Mouse (Mus musculus) fat pad, adult 2 months (tissue): Measurements from ENCODE around the gene Tbc1d21.

Source experiments
- DNase-seq: peaks from one replicate; pipeline ENCODE4 v3.0.0-alpha.2; 2011; ENCODE audit warnings: low read depth, low spot score; ENCODE audit errors: extremely low read depth

Gene Tbc1d21

DNA sequence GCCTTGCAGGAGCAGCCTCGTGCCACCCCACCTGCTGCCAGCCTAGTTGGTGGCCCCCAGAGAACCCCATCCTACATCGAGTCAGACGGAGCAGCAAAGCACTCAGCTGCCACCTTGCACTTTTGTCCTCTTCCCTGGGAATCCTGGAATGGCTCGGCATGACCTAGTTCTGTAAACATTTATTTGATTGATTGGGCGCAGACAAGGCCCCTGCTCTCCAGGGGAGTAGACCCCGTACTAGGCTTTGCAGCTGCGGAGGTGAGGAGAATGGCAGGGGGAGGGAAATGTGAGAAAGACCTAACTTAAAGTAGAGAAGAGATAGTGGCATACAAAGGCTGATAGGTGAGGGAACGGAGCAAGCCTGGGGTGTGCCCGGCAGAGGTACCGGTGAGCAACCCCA is 23.8 kb downstream of the Tbc1d21 start:
- DNase-seq = no peak

DNA sequence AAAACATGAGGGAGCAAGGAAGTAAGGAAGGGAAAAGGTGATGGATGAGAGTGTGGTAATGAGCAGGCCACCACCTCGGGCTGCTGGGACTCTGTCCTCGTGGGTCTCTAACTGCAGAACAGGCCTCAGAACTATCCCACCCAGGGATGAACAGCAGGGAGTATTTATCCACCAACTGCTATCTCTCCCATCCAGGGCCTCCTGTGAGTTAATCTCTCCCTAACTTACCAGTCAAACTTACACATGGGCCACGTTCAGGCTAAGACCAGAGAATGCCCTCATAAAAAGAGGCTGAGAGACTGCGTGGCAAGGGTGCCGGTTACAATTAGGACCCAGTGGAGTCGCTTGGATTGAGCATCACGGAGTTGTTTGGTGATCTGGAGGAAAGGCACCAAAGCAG is 24.3 kb downstream of the Tbc1d21 start:
- DNase-seq = no peak

DNA sequence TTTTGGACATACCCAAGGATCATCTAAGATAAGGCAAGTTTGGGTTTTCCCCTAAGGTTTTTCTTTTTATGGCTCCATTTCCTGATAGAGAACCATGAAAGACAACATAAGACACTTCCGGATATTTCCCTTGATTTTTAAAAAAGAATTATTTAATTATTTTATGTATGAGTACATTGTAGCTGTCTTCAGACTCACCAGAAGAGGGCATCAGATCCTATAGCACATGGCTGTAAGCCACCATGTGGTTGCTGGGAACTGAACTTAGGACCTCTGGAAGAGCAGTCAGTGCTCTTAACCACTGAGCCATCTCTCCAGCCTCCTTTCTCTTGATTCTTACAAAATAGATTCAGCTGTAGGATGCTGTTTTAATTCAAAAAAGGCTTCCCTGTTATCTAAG is 28.5 kb downstream of the Tbc1d21 start:
- DNase-seq = no peak

DNA sequence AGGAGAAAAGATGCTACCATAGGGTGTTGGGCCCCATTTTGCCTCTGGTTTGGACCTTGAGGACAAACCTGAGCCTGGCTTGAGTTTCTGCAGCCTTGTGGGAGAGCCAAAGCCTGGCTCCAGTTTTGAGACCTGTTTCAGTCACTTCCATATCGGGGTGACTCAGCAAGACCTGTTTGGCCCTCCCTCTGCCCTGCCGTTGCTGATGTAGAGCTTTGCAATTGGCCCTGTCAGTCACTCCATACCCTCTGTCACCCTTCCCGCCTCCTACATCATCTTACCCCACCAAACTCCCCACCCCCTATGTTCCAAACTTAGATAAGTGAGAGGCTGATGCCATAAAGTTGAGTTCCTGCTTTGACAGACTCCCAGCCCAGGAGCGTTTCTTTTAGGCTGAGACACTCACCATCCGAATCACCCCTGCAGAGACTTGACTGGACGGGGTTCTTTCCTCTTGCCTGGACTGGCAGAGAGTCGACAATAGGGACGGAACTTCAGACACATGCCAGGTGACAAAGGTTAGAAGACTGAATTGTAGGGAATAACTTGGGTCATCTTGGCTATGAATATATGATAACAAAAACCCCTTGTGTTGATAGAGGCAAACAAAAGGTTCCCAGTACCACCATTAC is 33.5 kb downstream of the Tbc1d21 start:
- DNase-seq = no peak

DNA sequence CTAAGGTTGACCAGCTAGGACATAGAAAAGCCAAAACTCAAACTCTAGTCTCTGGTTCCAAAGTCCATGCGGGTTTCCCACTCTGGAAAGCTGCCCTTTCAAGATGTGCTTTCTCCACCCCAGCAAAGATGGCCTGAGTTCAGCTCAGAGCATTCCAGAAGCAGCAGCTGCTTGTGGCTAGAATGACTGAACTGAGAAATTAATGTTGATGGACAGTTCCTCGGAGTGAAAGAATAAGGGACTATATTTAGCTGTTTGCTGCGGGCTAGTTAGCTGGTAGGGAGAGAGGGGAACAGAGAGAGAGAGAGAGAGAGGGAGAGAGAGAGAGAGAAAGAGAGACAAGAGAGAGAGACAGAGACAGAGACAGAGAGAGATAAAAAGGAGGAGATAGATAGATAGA is 39.0 kb downstream of the Tbc1d21 start:
- no peak for DNase-seq

DNA sequence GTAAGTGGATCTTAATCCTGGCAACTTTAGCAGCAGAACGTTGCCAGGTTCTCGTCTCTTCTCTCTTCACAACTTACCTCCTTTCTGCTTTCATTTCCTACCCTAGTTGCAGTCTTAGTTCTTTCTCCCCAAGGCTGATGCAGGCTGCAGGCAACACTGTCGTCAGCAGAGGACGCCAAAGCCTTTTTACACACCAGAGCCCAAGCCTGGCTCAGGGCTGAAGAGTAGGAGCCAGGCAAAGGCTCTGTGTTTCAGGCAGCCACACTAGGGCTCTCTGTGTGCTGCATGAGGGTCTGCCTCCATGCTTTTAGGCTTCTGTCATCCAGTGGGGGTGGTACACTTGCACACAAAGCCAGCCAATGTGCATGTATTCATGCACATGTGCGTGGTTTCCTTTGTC is 40.0 kb downstream of the Tbc1d21 start:
- DNase-seq = no peak

DNA sequence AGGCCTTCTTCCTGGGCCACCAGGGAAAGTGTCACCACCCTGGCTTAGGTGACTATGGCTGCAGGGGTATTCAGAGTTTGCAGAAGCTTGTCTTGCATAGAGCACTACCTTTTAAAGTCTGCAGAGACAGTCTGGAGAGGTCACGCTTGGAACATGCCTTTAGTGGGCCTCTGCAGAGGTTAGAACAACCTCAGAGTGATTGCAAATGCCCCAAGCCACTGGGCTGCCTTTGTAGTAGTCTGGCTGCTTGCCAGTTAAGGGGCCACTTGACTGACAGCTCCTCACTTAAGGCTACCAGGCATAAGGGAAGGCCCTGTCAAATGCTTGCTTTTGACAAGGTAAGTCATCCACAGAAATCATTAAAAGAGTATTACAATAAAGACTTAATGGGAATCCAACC is 42.9 kb downstream of the Tbc1d21 start:
- no peak for DNase-seq

DNA sequence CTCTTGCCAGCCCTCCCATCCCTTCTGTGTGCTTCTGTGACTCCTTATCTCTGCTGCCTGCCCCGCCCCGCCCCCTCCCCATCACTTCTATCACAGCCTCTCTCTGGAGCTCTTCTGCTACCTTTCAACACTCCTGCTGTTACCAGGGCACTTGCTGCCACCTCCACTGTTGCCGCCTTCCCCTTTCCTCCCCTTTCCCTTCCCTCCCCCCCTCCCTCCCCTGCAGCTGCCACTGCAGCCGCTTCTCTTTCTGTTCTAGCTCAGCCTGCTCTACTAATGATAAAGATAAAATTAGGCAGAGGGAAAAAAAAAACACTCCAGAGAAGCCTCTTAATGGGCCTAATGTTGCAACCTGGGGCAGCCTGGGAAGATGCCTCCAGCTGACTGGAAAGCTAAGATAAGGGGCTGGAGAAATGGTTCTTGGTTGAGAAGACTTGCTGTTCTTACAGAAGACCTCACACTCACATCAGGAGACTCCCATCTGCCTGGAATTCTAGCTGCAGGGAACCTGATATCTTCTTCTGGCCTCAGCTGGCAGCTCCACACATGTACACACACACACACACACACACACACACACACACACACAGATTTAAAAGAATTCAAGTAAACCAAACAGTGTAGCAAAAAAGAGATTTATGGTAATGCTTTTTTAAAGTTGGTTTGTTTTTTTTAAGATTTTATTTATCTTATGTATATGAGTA is 43.6 kb downstream of the Tbc1d21 start:
- no peak for DNase-seq

DNA sequence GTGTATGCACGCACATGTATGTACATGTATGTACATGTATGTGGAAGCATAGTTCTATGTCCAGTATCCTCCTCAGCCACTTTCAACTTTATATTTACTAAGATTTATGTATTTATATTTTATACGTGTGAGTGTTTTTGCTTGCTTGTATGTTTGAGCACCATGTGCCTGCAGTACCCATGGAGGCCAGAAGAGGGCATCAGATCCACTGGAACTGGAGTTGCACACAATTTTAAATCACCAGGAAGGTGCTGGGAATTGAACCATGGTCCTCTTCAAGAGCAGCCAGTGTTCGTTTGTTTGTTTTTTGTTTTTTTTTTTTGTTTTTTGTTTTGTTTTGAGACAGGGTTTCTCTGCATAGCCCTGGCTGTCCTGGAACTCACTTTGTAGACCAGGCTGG is 48.6 kb downstream of the Tbc1d21 start:
- no peak for DNase-seq

DNA sequence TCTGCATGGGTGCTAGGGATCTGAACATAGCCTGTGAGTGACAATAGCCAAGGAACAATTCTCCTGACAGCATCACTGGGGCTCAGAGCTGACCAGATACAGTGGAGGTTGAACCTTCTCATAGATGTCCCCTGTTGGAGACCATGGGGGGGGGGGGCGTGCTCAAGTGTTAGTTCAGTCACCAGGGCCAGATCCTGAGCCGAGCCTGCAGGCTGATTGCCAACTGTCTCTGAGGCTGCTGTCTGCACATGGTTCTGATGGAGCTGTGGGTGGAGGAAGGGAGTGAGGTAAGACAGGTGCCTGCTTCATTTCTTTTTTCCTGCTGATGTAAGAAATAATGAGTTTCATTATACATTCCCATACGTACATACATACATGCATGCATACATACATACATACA is 51.9 kb downstream of the Tbc1d21 start:
- DNase-seq = no peak

DNA sequence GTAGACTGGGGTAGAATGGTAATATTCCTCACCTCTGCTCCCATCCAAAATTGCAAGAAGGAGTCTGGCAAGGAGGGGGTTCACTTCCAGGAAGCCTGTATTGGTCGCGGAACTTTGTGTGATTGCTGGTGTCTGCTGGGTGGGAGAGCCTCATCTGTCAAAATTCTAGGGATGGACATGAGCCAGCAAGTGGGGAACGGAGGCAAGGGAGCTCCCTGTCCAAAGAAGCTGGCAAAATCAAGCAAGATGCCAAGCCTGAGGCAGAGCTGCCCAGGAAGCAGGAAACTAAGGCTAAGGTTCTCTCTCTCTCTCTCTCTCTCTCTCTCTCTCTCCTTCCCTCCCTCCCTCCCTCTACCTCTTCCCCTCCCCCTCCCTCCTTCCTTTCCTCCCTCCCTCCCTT is 52.9 kb downstream of the Tbc1d21 start:
- DNase-seq = no peak

DNA sequence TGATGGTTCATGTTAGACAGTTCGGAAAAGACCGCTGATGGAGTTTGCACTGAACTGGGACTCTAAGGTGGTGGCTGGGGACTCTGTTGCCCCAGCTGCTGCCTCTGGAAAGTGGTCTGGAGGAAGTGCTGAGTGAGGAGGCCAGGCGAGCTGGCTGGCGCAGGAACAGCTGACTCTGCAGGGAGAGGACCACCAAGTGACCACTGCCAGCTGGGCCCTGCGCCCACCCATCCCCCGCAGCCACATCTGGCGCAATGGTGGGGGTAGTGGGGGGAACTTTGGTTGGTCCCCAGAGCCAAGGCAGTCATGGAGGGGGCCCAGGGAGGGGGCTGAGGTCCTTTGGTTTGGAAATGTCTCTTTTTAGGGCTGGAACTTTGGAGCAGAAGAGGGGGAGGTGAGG is 53.5 kb downstream of the Tbc1d21 start:
- DNase-seq = no peak

DNA sequence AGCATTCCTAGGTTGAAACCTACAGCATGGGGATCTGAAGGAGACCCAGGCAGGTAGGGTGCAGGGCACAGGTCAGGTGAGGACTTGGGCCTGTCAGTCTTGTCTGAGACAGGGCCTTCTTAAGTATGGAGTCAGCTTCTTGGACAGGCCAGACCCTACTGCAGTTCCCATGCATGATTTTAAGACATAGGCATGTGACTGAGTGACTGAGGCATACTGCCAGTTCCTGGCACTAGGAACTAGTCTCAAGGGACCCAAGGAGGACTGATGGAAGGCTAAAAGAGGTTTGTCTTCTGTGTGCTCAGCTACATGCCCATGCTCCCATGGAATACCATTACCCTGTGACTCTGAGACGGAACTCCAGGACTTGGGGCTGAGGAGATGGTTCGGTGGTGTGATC is 54.4 kb downstream of the Tbc1d21 start:
- DNase-seq = no peak

DNA sequence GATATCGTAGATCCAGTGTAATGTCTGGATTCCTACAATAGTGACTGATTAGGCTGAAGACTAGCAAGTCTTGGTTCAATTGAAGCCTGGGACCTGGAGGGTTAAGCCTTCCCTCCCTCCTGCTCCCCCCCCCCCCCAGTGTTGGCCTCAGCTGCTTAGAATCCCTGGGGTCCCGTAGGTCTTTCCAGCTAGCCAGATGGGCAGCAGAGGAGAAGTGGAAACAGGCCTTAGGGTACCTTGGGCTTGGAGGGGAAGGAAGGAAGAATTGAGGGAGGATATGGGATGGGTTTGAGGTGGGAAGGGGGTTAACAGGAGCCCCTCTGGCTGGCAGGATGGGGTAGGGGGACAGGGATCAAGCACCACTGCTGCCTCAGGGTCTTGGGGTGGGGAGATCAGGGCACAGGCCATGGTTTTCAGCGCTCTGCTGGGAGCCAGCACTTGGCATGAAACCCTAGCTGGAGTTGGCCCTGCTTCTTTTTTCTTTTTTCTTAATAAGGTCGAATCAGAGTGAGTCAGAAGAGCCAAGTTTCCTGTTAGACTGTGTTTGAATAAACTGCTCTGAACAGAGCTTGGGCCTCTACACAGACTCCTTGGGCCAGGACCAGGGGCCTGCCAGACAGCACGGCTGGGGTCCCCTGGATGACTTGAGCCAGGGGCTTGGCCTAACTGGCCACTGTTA is 55.4 kb downstream of the Tbc1d21 start:
- no peak for DNase-seq

DNA sequence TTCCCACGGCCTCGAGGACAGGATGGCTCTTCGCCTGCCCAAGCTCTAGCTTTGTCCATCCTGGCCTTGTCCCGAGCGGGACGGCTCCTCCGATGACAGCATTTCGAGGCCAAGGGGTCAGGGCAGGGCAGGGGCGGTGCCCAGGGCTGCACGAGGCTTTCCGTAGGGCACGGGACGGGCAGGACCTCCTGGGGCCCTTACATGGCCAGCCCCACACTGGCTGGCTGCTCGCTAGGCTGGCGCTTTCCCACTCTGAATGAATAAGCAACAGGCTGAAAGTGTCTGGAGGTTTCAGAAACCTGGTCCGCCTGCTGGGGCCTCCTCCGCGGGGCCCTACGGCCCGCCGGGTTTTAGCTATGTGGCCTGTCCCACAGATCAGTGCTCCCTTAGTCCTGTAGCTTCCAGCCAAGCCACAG is 57.3 kb downstream of the Tbc1d21 start, which contains the start of gene Loxl1:
TSS of gene Loxl1 (minus strand) at position 243 of the 416 bp plus-strand sequence.
- no peak for DNase-seq

DNA sequence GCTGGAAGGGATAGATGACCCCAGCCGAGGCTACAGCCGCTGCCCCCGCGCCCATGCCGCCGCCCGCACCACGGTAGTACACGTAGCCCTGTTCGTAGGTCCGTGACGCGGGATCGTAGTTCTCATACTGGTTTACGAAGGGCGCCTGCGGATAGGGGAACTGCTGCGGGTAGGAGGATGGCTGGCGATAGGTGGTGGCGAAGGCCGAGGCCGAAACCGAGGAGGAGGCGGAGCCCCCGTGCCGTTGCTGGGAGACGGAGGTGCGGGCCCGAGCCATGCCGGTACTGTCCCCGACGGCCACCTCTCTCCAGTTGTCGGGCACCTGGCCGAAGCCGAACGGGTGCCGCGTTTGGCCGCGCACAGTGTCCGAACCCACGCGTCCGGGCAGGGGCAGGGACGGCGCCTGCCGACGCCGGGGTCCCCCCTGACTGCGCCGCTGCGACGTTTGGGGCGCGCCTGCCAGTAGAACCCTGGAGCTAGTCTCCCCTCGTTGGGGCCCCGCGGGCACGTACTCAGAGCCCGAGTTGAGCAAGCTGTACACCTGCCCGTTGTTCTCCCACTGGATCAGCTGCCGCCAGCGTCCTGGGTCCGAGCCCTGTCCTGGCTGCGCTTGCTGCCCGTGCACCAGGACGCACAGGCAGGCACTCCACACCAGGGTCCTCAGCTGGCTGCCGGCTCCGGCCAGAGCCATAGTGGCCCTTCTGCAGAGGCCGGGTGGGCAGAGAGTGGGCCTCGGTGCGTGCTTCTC is 57.9 kb downstream of the Tbc1d21 start:
- no peak for DNase-seq

DNA sequence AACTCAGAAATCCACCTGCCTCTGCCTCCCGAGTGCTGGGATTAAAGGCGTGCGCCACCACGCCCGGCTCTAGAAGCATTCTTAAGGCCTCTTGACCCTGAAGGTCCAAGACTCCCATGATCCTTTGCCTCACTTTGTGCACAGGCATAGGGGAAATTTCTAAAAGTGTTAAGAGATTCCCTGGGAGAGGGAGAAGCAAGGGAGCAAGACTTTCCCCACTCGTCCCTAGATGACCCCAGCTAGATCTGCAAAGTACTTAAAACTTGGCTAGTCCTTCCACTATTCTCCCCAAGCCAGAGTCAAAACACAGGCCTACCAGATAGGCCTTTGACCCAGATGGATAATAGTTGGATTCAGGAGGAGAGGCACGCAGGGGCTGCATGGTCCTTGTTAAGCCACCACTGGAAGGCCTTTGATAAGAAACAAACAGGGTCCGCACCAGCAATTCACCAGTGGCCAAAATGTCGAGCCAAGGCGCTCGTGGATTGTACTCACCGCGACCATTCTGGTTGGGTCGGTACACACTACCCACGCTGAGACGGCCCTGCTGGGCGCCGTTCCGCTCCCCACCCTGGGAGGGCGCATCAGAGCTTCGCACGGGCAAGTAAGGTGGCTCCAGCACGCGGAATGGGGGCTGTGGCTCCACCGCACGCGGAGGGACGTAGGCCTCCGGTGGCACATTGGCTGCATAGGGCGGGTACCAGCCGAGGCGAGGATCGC is 58.9 kb downstream of the Tbc1d21 start:
- DNase-seq = no peak

DNA sequence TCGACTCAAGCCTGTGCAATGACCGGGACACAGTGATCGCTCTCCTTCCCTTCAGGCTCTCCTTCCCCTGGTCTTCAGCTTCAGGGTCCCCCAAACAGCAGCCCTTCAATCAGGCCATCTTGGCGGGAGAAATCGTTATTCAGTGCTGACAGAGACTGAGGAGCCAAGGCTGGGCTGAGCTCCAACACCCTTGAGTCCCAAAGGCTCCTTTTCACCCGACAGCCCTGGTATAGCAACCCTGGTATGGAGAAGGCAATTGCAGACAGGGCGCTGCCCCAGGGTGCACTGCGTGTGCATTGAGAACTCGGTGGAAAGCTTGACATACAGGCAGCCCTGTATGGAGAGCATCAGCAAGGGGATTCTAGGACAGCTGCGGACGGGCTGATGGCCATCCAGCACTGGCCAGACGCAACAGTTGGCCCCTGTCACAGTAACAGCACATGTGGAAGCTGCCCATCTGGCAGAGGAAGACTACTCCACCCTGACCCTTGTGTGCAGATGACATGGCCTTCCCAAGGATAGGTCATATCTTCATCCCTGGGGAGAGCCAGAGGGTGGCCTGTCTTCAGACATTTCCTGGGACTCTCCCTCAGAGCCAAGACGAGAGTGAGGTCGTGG is 60.1 kb downstream of the Tbc1d21 start:
- DNase-seq = no peak
